Mouse (Mus musculus): ENCODE data around the gene Cog2. TPM values are rescaled to one million over a fixed set of nuclear protein-coding genes. Genes with fewer than 3 reads are reported as not detected.

Gene Cog2
- total and polyA plus RNA-seq, 3 experiments: 32.6 to 37.5 TPM; not detected in 1

DNA sequence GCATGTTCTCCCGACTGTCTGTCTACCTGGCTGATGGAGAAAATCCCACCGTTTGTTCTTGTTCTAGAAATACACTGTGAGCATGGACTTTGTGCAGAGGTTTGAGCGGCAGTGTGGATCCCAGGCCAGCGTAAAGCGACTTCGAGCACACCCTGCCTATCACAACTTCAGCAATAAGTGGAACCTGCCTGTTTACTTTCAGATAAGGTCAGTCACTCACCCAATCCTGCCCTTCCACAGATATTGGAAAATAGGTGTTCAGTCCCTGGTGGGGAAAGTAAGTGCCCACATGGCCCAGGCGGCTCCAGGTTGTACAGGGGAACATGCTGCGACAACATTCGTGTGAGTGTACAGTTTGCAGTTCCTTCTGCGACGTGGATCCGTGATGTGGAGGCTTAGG is 20.3 kb downstream of the Cog2 start:
- no peak overlapping the region for H3K27ac ChIP-seq (ENCODE audit: control insufficient read depth, low read depth, low read length)
- H3K4me1 ChIP-seq (ENCODE audit: control insufficient read depth in 1 of 2, insufficient read depth in 2 of 2, low read length in 2 of 2): no peaks in the 10 kb centered on the region
- no peak for TF ChIP-seq MXI1 (IDR thresholded peaks at IDR 0.05; ENCODE audit: low read depth, low read length)
- no peak for TF ChIP-seq RAD21 (IDR thresholded peaks at IDR 0.05; ENCODE audit: low read depth, low read length)
- TF ChIP-seq ZC3H11A (IDR thresholded peaks at IDR 0.05; ENCODE audit: low read depth, low read length): no peak
- no peak for TF ChIP-seq TAL1 (IDR thresholded peaks at IDR 0.05; ENCODE audit: low read length)
- no peak for TF ChIP-seq HCFC1 (IDR thresholded peaks at IDR 0.05; ENCODE audit: low read depth, low read length)
- no peak for TF ChIP-seq ZNF384 (IDR thresholded peaks at IDR 0.05; ENCODE audit: low read depth, low read length)
- TF ChIP-seq ELF1 (IDR thresholded peaks at IDR 0.05; ENCODE audit: low read depth, low read length): no peak
- no peak for TF ChIP-seq MAZ (IDR thresholded peaks at IDR 0.05; ENCODE audit: low read depth, low read length)
- no peak for TF ChIP-seq JUND (IDR thresholded peaks at IDR 0.05; ENCODE audit: low read depth, low read length)
- TF ChIP-seq UBTF (IDR thresholded peaks at IDR 0.05; ENCODE audit: borderline replicate concordance, insufficient read depth, low read depth, low read length): no peak
- TF ChIP-seq ZKSCAN1 (IDR thresholded peaks at IDR 0.05; ENCODE audit: low read depth, low read length): no peak
- H3K9me3 ChIP-seq (replicated peaks; ENCODE audit: insufficient read depth, low read length): no peaks in the 10 kb centered on the region
- no peaks in the 10 kb centered on the region for H3K79me2 ChIP-seq (ENCODE audit: control insufficient read depth, insufficient read depth, low read length, poor library complexity)
- H3K36me3 ChIP-seq (ENCODE audit: control insufficient read depth in 1 of 2, insufficient read depth in 2 of 2, low read length in 2 of 2): peaks cover 0 to 5% of the 10 kb centered on the region in 2 experiments; a peak in 2 of 4 replicates
- H3K4me3 ChIP-seq (ENCODE audit: control insufficient read depth in 1 of 2, insufficient read depth in 1 of 2, low read depth in 2 of 2, low read length in 2 of 2): no peak overlapping the region
- no peaks in the 10 kb centered on the region for H3K27me3 ChIP-seq (ENCODE audit: control insufficient read depth in 1 of 2, insufficient read depth in 2 of 2, low read length in 2 of 2)
- no peak for DNase-seq (ENCODE audit: low read depth, low spot score)
- no peak overlapping the region for H3K9ac ChIP-seq (ENCODE audit: control insufficient read depth, low read depth, low read length, poor library complexity, severe bottlenecking)

DNA sequence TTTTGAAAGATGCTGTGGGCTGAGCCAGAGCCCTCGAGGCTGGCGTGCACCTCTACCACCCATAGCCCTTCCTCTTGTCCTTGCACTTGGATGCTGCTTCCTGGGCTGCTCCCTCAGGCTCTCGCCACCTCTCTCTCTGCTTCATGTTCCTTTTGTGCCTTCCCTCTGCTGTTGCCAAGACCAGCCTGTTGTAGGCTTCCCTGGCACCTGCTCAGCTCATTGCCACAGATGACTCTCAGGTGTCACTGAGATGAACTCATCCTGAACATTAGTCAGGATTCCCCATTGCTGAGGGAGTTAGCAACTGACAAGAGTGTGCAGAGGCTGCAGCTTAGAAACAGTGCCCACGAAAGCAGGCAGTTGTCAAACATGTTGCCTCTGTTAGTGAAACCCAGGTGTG is 21.4 kb downstream of the Cog2 start:
- no peak overlapping the region for H3K9ac ChIP-seq (ENCODE audit: control insufficient read depth, low read depth, low read length, poor library complexity, severe bottlenecking)
- no peak for DNase-seq (ENCODE audit: low read depth, low spot score)
- no peaks in the 10 kb centered on the region for H3K4me1 ChIP-seq (ENCODE audit: control insufficient read depth in 1 of 2, insufficient read depth in 2 of 2, low read length in 2 of 2)
- peaks cover 0 to 5% of the 10 kb centered on the region in 2 experiments; a peak in 2 of 4 replicates for H3K36me3 ChIP-seq (ENCODE audit: control insufficient read depth in 1 of 2, insufficient read depth in 2 of 2, low read length in 2 of 2)
- H3K79me2 ChIP-seq (ENCODE audit: control insufficient read depth, insufficient read depth, low read length, poor library complexity): no peaks in the 10 kb centered on the region
- no peak overlapping the region for H3K4me3 ChIP-seq (ENCODE audit: control insufficient read depth in 1 of 2, insufficient read depth in 1 of 2, low read depth in 2 of 2, low read length in 2 of 2)
- no peak overlapping the region for H3K27ac ChIP-seq (ENCODE audit: control insufficient read depth, low read depth, low read length)
- H3K27me3 ChIP-seq (ENCODE audit: control insufficient read depth in 1 of 2, insufficient read depth in 2 of 2, low read length in 2 of 2): no peaks in the 10 kb centered on the region
- no peaks in the 10 kb centered on the region for H3K9me3 ChIP-seq (replicated peaks; ENCODE audit: insufficient read depth, low read length)
- no peak for TF ChIP-seq CTCF (IDR thresholded peaks at IDR 0.05 in 2 of 3, conservative IDR thresholded peaks at IDR 0.05 in 1 of 3; ENCODE audit: control insufficient read depth in 1 of 3, insufficient read depth in 1 of 3, low read depth in 2 of 3, low read length in 3 of 3, poor library complexity in 1 of 3, severe bottlenecking in 1 of 3)
- TF ChIP-seq NRF1 (IDR thresholded peaks at IDR 0.05; ENCODE audit: insufficient read depth, low read depth, low read length, poor library complexity, severe bottlenecking): no peak
- TF ChIP-seq POLR2A (IDR thresholded peaks at IDR 0.05; ENCODE audit: control insufficient read depth in 1 of 2, insufficient read depth in 1 of 2, low read depth in 1 of 2, low read length in 2 of 2, poor library complexity in 1 of 2): no peak
- TF ChIP-seq MEF2A (IDR thresholded peaks at IDR 0.05; ENCODE audit: extremely low read depth, insufficient replicate concordance, low read depth, low read length, poor library complexity, severe bottlenecking): no peak
- no peak for TF ChIP-seq CHD2 (IDR thresholded peaks at IDR 0.05; ENCODE audit: low read length)
- TF ChIP-seq POLR2AphosphoS2 (IDR thresholded peaks at IDR 0.05; ENCODE audit: low read length): no peak
